Mouse (Mus musculus): ENCODE measurements at regions not wholly inside any gene's neighbourhood (a gene's known extent, or its start where the extent isn't known, plus 50 kb on each side); places are given as distances from the start of the nearest gene placed in this dataset.
"Not testable (repeated sequence)": the region's sequence is repeated elsewhere in the genome, so short reads cannot be mapped to it uniquely, and the experiment has no call there.

- not testable (repeated sequence) for DNase-seq (ENCODE audit: low read depth, low spot score)
Measured at GRCm38 (mm10) chr12:21680026-21680425, 262.6 kb upstream of the Ywhaq start.

- not testable (repeated sequence) for DNase-seq (ENCODE audit: low read depth, low spot score)
Measured at GRCm38 (mm10) chr12:21649381-21649780, 231.9 kb upstream of the Ywhaq start.

GRCm38 (mm10) chr12:21613781-21614180 lies 196.3 kb upstream of the Ywhaq start:
- DNase-seq (ENCODE audit: low read depth, low spot score), result peak; percentile 20

- DNase-seq (ENCODE audit: low read depth, low spot score), result no peak
Measured at GRCm38 (mm10) chr12:21568415-21569040, 151.1 kb upstream of the Ywhaq start.

GRCm38 (mm10) chr12:21543962-21544361 lies 126.5 kb upstream of the Ywhaq start:
- not testable (repeated sequence) for DNase-seq (ENCODE audit: low read depth, low spot score)

GRCm38 (mm10) chr12:21543153-21543894 lies 125.9 kb upstream of the Ywhaq start:
- not testable (repeated sequence) for DNase-seq (ENCODE audit: low read depth, low spot score)

- DNase-seq (ENCODE audit: low read depth, low spot score), result no peak
Measured at GRCm38 (mm10) chr12:21531766-21532165, 114.3 kb upstream of the Ywhaq start.

- not testable (repeated sequence) for DNase-seq (ENCODE audit: low read depth, low spot score)
Measured at GRCm38 (mm10) chr12:21529367-21529766, 111.9 kb upstream of the Ywhaq start.

- DNase-seq (ENCODE audit: low read depth, low spot score), result not testable (repeated sequence)
Measured at GRCm38 (mm10) chr12:21527336-21527735, 109.9 kb upstream of the Ywhaq start.

- not testable (repeated sequence) for DNase-seq (ENCODE audit: low read depth, low spot score)
Measured at GRCm38 (mm10) chr12:21526906-21527305, 109.5 kb upstream of the Ywhaq start.

GRCm38 (mm10) chr12:21525567-21525966 lies 108.1 kb upstream of the Ywhaq start:
- not testable (repeated sequence) for DNase-seq (ENCODE audit: low read depth, low spot score)

- no peak for DNase-seq (ENCODE audit: low read depth, low spot score)
Measured at GRCm38 (mm10) chr12:21522621-21523020, 105.2 kb upstream of the Ywhaq start.

GRCm38 (mm10) chr12:21519058-21519457 lies 101.6 kb upstream of the Ywhaq start:
- DNase-seq (ENCODE audit: low read depth, low spot score), result no peak

- DNase-seq (ENCODE audit: low read depth, low spot score), result no peak
Measured at GRCm38 (mm10) chr12:21512736-21513135, 95.3 kb upstream of the Ywhaq start.

- no peak for DNase-seq (ENCODE audit: low read depth, low spot score)
Measured at GRCm38 (mm10) chr12:21511043-21511665, 93.7 kb upstream of the Ywhaq start.

GRCm38 (mm10) chr12:21507080-21507479 lies 89.6 kb upstream of the Ywhaq start:
- no peak for DNase-seq (ENCODE audit: low read depth, low spot score)

GRCm38 (mm10) chr12:21505731-21506368 lies 88.4 kb upstream of the Ywhaq start:
- DNase-seq (ENCODE audit: low read depth, low spot score), result no peak

GRCm38 (mm10) chr12:21503250-21503649 lies 85.8 kb upstream of the Ywhaq start:
- no peak for DNase-seq (ENCODE audit: low read depth, low spot score)

GRCm38 (mm10) chr12:21496974-21497373 lies 79.5 kb upstream of the Ywhaq start:
- DNase-seq (ENCODE audit: low read depth, low spot score), result no peak

- DNase-seq (ENCODE audit: low read depth, low spot score), result no peak
Measured at GRCm38 (mm10) chr12:21495511-21495910, 78.1 kb upstream of the Ywhaq start.

- DNase-seq (ENCODE audit: low read depth, low spot score), result no peak
Measured at GRCm38 (mm10) chr12:21493471-21493870, 76.0 kb upstream of the Ywhaq start.

Data from retina, adult 2 months (tissue).